Mouse (Mus musculus) hindbrain, embryonic 10.5 days (tissue): ENCODE results near the gene Gstm7. TPM values are rescaled to one million over a fixed set of nuclear protein-coding genes. Genes with fewer than 3 reads are reported as not detected.
"Not testable (repeated sequence)": the region's sequence is repeated elsewhere in the genome, so short reads cannot be mapped to it uniquely, and the experiment has no call there.

ENCODE experiments used
- DNase-seq: peaks from one replicate; pipeline ENCODE4 v3.0.0-alpha.2; 2017; ENCODE audit warnings: low spot score
- H3K27ac ChIP-seq: fragments of 300-500 bp; sonication (generic); 2 replicates; pipeline ENCODE4 v1.5.1; 2016; ENCODE audit warnings: mild to moderate bottlenecking, moderate library complexity
- H3K27me3 ChIP-seq: fragments of 300-500 bp; sonication (generic); 2 replicates; pipeline ENCODE4 v1.6.1; 2016; ENCODE audit warnings: mild to moderate bottlenecking; ENCODE audit not compliant: poor library complexity, insufficient read depth, severe bottlenecking
- H3K36me3 ChIP-seq: fragments of 300-500 bp; sonication (generic); 2 replicates; pipeline ENCODE4 v1.6.1; 2016; ENCODE audit warnings: mild to moderate bottlenecking, moderate library complexity
- H3K4me1 ChIP-seq: fragments of 300-500 bp; sonication (generic); replicated peaks from 2 replicates; pipeline ENCODE4 v1.6.1; 2016; ENCODE audit warnings: mild to moderate bottlenecking
- H3K4me3 ChIP-seq: fragments of 300-500 bp; sonication (generic); 2 replicates; pipeline ENCODE4 v1.5.1; 2016; ENCODE audit warnings: mild to moderate bottlenecking, moderate library complexity
- H3K9me3 ChIP-seq: fragments of 300-500 bp; sonication (generic); 2 replicates; pipeline ENCODE4 v1.6.1; 2016; ENCODE audit warnings: mild to moderate bottlenecking, moderate library complexity
- WGBS: fragments of 180-500 bp; shearing (Covaris S2); methylation state at CpG from one replicate; pipeline ENCODE4 v1.1.7; 2016; 5-methylcytosine and 5-hydroxymethylcytosine counted together
- polyA plus RNA-seq: library from polyadenylated mRNA; unstranded; fragments of >200 nt; fragmentation: Nextera tagmentation; extraction: Ambion mirVana; gene quantifications from 2 replicates; pipeline ENCODE4 v1.2.1, GENCODE M21; 2016

Gstm7 gene
- polyA plus RNA-seq, result 19.3 and 49.5 TPM in 2 replicates

DNA sequence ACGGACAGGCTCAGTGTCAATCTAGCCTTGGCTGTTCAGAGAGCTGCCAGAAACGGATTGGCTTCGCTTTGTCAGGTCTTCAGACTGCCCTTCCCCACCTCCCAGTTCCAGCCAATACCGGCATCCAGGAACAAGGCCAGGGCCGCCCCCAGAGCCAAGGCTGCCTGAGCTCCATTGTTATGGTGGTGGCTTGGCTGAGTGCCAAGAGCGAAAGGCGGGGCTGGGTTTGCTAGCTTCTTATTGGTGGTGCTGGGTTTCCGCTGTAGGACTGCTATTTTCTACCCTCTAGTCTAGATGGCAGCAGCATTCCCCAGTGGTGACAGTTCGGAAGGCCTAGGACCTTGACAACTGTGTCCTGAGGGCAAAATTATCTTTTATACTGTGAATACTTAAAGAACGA is at the start of gene Gstm7:
TSS of gene Gstm7 (minus strand) at position 148 of the 400 bp plus-strand sequence.
- Histone ChIP-seq H3K27ac (peak within 1 kb of the TSS; percentile 90), H3K36me3 (no peaks in the 10 kb centered on the region), H3K27me3 (no peaks in the 10 kb centered on the region), H3K9me3 (no peaks in the 10 kb centered on the region), H3K4me1 (peaks cover 33% of the 10 kb centered on the region), H3K4me3 (peak within 1 kb of the TSS; percentile 51)
- 7% methylated on average over 10 of the region's 10 CpGs for WGBS
- DNase-seq, result peak; percentile 99

GRCm38 (mm10) chr3:107981261-107981660 is 49.6 kb upstream of the Gstm7 start:
- Histone ChIP-seq H3K36me3 (no peaks in the 10 kb centered on the region), H3K9me3 (no peaks in the 10 kb centered on the region), H3K4me3 (no peak overlapping the region), H3K27ac (no peak overlapping the region), H3K27me3 (no peaks in the 10 kb centered on the region), H3K4me1 (peaks cover 1% of the 10 kb centered on the region; the same call in 1 of the 2 replicates)
- 67% methylated on average over 3 of the region's 3 CpGs for WGBS
- DNase-seq, result no peak

- Histone ChIP-seq H3K27ac (no peak overlapping the region), H3K4me1 (no peaks in the 10 kb centered on the region), H3K36me3 (no peaks in the 10 kb centered on the region), H3K9me3 (no peaks in the 10 kb centered on the region), H3K27me3 (no peaks in the 10 kb centered on the region), H3K4me3 (no peak overlapping the region)
- WGBS, result 82% methylated on average over 3 of the region's 3 CpGs
- DNase-seq, result no peak
Measured at GRCm38 (mm10) chr3:107977691-107978090, 46.1 kb upstream of the Gstm7 start.

DNA sequence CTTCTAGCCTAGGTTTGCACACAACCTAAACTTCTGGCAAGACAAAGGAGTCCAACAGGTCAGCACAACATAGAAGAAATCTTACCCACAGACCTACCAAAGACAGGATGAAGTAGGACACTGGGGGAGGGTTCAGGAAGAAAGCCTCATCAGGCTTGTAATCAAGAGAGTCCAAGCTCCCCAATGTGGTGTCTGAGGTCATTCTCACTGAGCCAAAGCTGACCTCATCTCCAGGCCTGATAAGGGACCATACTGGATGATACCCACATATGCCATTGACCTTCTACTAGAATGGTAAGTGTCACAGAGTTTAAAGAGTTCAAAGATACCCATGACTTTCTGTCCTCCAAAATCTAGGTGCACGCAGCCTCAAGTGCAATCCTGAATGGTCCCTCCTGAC is 42.6 kb upstream of the Gstm7 start:
- H3K4me1 ChIP-seq, result no peaks in the 10 kb centered on the region
- H3K27me3 ChIP-seq, result no peaks in the 10 kb centered on the region
- no peak overlapping the region for H3K27ac ChIP-seq
- no peak overlapping the region for H3K4me3 ChIP-seq
- H3K36me3 ChIP-seq, result no peaks in the 10 kb centered on the region
- no peak for DNase-seq
- WGBS, result 88% methylated on average over 1 of the region's 1 CpGs
- no peaks in the 10 kb centered on the region for H3K9me3 ChIP-seq

DNA sequence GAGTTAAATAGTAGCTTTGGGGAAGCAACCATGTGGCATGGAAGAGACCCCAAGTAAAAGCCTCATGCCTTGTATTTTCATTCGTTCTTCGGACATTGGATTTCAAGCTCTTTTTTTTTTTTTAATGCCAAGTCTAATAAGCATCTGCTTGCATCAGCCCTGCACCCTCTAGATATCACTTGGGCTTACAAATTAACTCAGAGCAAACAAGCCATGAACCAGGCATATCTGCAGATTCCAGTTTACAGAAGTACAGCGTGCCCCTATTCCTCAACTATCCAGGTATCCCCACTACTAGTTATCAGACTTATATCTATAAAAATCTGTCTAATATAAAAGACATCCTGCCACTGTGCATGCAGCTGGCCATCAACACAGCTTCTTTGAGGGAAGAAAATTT is 40.5 kb upstream of the Gstm7 start:
- WGBS, result 94% methylated on average over 3 of the region's 3 CpGs
- Histone ChIP-seq H3K4me1 (no peaks in the 10 kb centered on the region), H3K4me3 (no peak overlapping the region), H3K36me3 (no peaks in the 10 kb centered on the region), H3K27ac (no peak overlapping the region), H3K9me3 (no peaks in the 10 kb centered on the region), H3K27me3 (no peaks in the 10 kb centered on the region)
- no peak for DNase-seq

DNA sequence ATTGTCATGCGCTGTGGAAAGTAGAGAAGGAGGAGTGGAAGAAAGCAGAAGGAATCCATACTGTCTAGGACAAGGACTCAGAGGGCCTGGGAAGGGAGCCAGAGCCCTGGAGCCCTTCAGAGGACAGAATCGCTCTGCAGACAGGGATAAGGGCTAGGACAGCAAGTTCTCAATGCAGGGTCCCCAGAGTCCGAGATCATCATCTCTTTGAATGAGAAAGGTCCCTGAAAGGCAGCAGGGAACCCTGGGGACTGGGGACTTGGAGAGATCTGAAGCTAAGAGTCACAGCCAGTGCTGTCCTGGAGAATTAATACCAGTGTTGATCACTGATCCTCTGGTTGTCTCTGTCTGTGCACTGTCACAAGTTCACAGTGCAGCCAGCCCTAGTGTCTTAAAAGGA is 39.5 kb upstream of the Gstm7 start:
- not testable (repeated sequence) for H3K27me3 ChIP-seq, H3K36me3 ChIP-seq, DNase-seq, H3K27ac ChIP-seq, H3K9me3 ChIP-seq, H3K4me3 ChIP-seq, H3K4me1 ChIP-seq
- 49% methylated on average over 3 of the region's 3 CpGs for WGBS

- H3K27me3 ChIP-seq, result no peaks in the 10 kb centered on the region
- DNase-seq, result no peak
- H3K36me3 ChIP-seq, result no peaks in the 10 kb centered on the region
- H3K4me1 ChIP-seq, result peaks cover 10% of the 10 kb centered on the region; the same call in 1 of the 2 replicates
- WGBS, result 65% methylated on average over 13 of the region's 13 CpGs
- H3K9me3 ChIP-seq, result no peaks in the 10 kb centered on the region
- no peak within 1 kb of the TSS for H3K27ac ChIP-seq
- no peak within 1 kb of the TSS for H3K4me3 ChIP-seq
Measured at GRCm38 (mm10) chr3:107968724-107969395, 37.2 kb upstream of the Gstm7 start, which contains the start of gene Gstm3. Gene Gstm3 (minus strand): TSS chr3:107969283.

GRCm38 (mm10) chr3:107966631-107967030 is 35.0 kb upstream of the Gstm7 start:
- Histone ChIP-seq H3K36me3 (no peaks in the 10 kb centered on the region), H3K27me3 (no peaks in the 10 kb centered on the region), H3K4me1 (peaks cover 13% of the 10 kb centered on the region; the same call in 1 of the 2 replicates), H3K9me3 (no peaks in the 10 kb centered on the region), H3K27ac (no peak overlapping the region), H3K4me3 (no peak overlapping the region)
- 92% methylated on average over 5 of the region's 5 CpGs for WGBS
- DNase-seq, result no peak

DNA sequence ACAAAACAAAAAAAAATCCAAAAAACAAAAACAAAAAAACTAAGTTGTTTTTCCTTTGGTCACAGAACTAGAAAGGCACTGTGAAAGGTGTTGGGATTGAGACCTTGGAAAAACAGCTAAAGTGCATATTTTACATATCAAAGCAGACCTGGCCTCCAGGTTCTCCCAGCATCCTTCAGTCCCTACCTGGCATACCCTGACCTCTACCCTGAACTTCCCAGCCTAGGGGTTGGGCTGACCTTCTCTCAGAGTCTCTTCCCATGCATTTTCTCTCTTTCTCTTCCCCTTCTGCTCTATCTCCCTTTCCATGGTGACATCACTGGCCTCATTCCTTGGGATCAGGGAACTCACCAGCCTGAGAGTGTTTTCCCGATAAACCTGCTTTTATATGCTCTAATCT is 34.0 kb upstream of the Gstm7 start:
- DNase-seq, result no peak
- WGBS, result 85% methylated on average over 1 of the region's 1 CpGs
- H3K9me3 ChIP-seq, result no peaks in the 10 kb centered on the region
- H3K36me3 ChIP-seq, result no peaks in the 10 kb centered on the region
- no peaks in the 10 kb centered on the region for H3K27me3 ChIP-seq
- H3K4me3 ChIP-seq, result no peak overlapping the region
- H3K4me1 ChIP-seq, result peaks cover 13% of the 10 kb centered on the region; the same call in 1 of the 2 replicates
- H3K27ac ChIP-seq, result no peak overlapping the region

DNA sequence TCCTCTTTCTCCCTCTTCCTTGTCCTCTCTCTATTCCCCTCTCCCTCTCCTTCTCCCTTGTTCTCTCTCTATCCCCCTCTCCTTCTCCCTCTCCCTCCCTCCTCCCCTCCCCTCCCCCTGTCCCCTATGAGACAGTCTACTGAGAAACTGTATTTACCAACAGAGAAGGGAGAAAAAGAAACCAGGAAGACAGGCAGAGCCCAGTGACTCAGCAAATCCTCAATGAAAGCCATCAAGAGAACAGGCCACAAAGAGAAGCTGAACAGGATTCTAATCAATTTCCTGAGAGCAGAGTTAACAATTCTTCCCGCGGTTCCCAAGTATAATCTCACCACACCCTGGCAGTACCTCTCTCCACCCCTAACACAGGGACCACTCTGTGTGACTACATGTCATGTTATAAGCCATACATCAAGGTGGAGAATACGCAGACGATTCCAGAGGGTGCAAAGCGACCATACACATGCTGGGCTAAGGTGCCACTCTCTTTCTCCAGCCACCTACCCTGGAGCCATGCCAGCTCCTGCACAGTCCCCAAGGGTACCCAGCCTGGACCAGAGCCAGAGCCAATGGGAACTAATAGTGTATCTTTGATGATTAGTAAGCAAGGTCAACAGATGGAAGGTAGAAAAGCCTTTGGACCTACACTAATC is 33.2 kb upstream of the Gstm7 start:
- H3K4me1 ChIP-seq, result peaks cover 13% of the 10 kb centered on the region; the same call in 1 of the 2 replicates
- WGBS, result 78% methylated on average over 5 of the region's 5 CpGs
- H3K27me3 ChIP-seq, result no peaks in the 10 kb centered on the region
- no peaks in the 10 kb centered on the region for H3K36me3 ChIP-seq
- DNase-seq, result no peak
- H3K4me3 ChIP-seq, result no peak overlapping the region
- H3K27ac ChIP-seq, result 0 out of 2 replicates have a peak overlapping the region, but pooled peaks have one; percentile 8
- no peaks in the 10 kb centered on the region for H3K9me3 ChIP-seq

DNA sequence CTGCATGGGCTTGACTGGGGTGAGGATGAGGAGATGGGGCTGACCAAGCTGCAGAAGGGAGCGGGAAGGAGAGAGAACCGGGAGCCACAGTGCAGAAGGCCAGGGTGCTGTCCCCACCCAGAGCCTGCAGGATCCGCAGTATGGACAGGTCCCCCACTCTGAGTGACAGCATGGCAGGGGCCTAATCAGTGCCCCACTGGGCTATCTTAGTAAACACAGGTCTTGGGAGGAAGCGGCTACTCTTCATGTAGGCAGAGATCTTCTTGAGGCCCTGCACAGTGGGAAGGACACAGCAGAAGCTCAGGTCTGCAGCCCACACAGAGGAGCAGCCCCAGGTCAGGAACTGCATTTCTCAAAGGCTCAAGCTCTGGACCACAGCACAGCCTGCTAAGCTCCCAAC is 32.4 kb upstream of the Gstm7 start:
- Histone ChIP-seq H3K27ac (0 out of 2 replicates have a peak overlapping the region, but pooled peaks have one; percentile 8), H3K9me3 (no peaks in the 10 kb centered on the region), H3K36me3 (no peaks in the 10 kb centered on the region), H3K4me1 (peaks cover 13% of the 10 kb centered on the region; the same call in 1 of the 2 replicates), H3K27me3 (no peaks in the 10 kb centered on the region), H3K4me3 (no peak overlapping the region)
- DNase-seq, result no peak
- 69% methylated on average over 4 of the region's 4 CpGs for WGBS

DNA sequence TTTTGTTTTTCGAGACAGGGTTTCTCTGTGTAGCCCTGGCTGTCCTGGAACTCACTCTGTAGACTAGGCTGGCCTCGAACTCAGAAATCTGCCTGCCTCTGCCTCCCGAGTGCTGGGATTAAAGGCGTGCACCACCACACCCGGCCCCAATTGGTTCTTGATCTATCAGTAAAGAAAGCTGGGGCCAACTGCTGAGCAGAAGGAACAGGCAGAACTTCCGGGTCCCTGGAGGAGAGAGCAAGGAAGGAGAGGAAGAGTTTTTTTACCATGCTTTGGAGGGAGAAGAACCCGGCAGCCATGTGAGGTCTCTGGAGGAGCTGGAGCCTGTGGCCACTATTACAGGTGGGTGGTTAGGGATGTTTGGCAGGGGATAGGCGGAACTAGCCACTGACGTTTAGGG is 23.6 kb upstream of the Gstm7 start:
- not testable (repeated sequence) for H3K4me1 ChIP-seq, DNase-seq, H3K36me3 ChIP-seq, H3K9me3 ChIP-seq, H3K27ac ChIP-seq, H3K4me3 ChIP-seq, H3K27me3 ChIP-seq
- WGBS, result 93% methylated on average over 9 of the region's 9 CpGs

GRCm38 (mm10) chr3:107953906-107954305 is 22.3 kb upstream of the Gstm7 start:
- Histone ChIP-seq H3K9me3 (no peaks in the 10 kb centered on the region), H3K4me1 (peaks cover 8% of the 10 kb centered on the region; the same call in 1 of the 2 replicates), H3K4me3 (no peak overlapping the region), H3K36me3 (no peaks in the 10 kb centered on the region), H3K27me3 (no peaks in the 10 kb centered on the region), H3K27ac (no peak overlapping the region)
- no peak for DNase-seq
- 87% methylated on average over 5 of the region's 5 CpGs for WGBS
